Mouse (Mus musculus): Measurements from ENCODE around the gene Wdr83os. TPM values are rescaled to one million over a fixed set of nuclear protein-coding genes. Genes with fewer than 3 reads are reported as not detected.
A peak's percentile ranks its signal among the peaks of the same experiment; 100 is the strongest.

The Wdr83os gene
- polyA plus RNA-seq, 1 experiment from 2014 or later, result 146 TPM

DNA sequence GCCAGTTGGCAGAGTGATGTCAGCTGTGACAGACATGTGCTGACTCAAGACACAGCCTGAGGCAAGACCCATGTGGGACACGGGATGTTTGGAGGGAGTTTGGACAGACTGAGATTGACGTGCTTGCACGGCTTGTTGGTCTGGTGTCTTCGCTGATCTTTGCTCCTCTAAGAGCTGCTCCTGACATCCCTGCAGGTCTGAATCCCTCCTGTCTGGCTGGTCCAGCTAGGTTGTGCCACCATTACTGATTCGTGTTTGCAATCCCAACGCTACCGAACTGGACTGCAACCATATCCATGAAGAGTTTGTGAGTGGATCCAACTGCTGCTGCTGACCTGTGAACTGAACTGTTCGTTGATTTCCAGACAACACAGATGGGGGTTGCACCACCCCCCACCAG lies 43.2 kb downstream of the Wdr83os start:
- WGBS, result 90% methylated on average over 8 of the region's 8 CpGs
- Histone ChIP-seq H3K9ac (ENCODE audit: low read depth, low read length) (no peak overlapping the region), H3K27me3 (replicated peaks; ENCODE audit: control insufficient read depth, insufficient read depth, low read length) (no peaks in the 10 kb centered on the region), H3K4me1 (ENCODE audit: control insufficient read depth, insufficient read depth, low read length) (0 out of 2 replicates have a peak, but pooled peaks cover 1% of the 10 kb centered on the region), H3K4me3 (ENCODE audit: low read length) (no peak overlapping the region), H3K4me2 (ENCODE audit: low read depth, low read length) (no peak overlapping the region), H3K9me3 (ENCODE audit: control insufficient read depth, low read length) (no peaks in the 10 kb centered on the region), H3K36me3 (ENCODE audit: control insufficient read depth, insufficient read depth, low read length) (no peaks in the 10 kb centered on the region), H3K27ac (ENCODE audit: low read length) (no peak overlapping the region)
- ATAC-seq, result no peak

Small RNA genes lying within 50 kb of the gene (microRNA-seq; reads per million reads assigned to microRNA genes)
- gene Gm23388 (2.5 reads per million, percentile 5 among the genes with 10 or more reads in this experiment), gene Mir7070 (1.6 reads per million)

Other genes with a start within 250 kb of the Wdr83os start
- 61.8 and 63.4 TPM in 2 replicates for gene Gadd45gip1, start 249.2 kb upstream of the Wdr83os start, polyA plus RNA-seq (2015; fragmentation: Nextera tagmentation; extraction: Ambion mirVana)
- gene Rad23a, start 240.1 kb upstream of the Wdr83os start, polyA plus RNA-seq (2015; fragmentation: Nextera tagmentation; extraction: Ambion mirVana), result 109 and 115 TPM in 2 replicates
- gene Calr, start 233.8 kb upstream of the Wdr83os start, polyA plus RNA-seq (2015; fragmentation: Nextera tagmentation; extraction: Ambion mirVana), result 1,204 and 1,241 TPM in 2 replicates
- 86.0 and 91.7 TPM in 2 replicates for gene Farsa, start 223.8 kb upstream of the Wdr83os start, polyA plus RNA-seq (2015; fragmentation: Nextera tagmentation; extraction: Ambion mirVana)
- gene Syce2, start 208.6 kb upstream of the Wdr83os start, polyA plus RNA-seq (2015; fragmentation: Nextera tagmentation; extraction: Ambion mirVana), result 39.5 and 45.4 TPM in 2 replicates
- gene Gcdh, start 186.8 kb upstream of the Wdr83os start, polyA plus RNA-seq (2015; fragmentation: Nextera tagmentation; extraction: Ambion mirVana), result 53.3 and 53.8 TPM in 2 replicates
- gene Klf1, start 178.8 kb upstream of the Wdr83os start, polyA plus RNA-seq (2015; fragmentation: Nextera tagmentation; extraction: Ambion mirVana), result 4.9 and 10.3 TPM in 2 replicates
- 7.3 and 10.2 TPM in 2 replicates for gene Dnase2a, start 172.2 kb upstream of the Wdr83os start, polyA plus RNA-seq (2015; fragmentation: Nextera tagmentation; extraction: Ambion mirVana)
- 1.2 and 1.6 TPM in 2 replicates for gene Mast1, start 143.4 kb upstream of the Wdr83os start, polyA plus RNA-seq (2015; fragmentation: Nextera tagmentation; extraction: Ambion mirVana)
- 0.18 and 0.24 TPM in 2 replicates for gene Rtbdn, start 133.7 kb upstream of the Wdr83os start, polyA plus RNA-seq (2015; fragmentation: Nextera tagmentation; extraction: Ambion mirVana)
- not detected in 2 replicates for gene Gm49661, start 111.3 kb upstream of the Wdr83os start, polyA plus RNA-seq (2015; fragmentation: Nextera tagmentation; extraction: Ambion mirVana)
- 533 and 590 TPM in 2 replicates for gene Prdx2, start 111.2 kb upstream of the Wdr83os start, polyA plus RNA-seq (2015; fragmentation: Nextera tagmentation; extraction: Ambion mirVana)
- gene Rnaseh2a, start 111.0 kb upstream of the Wdr83os start, polyA plus RNA-seq (2015; fragmentation: Nextera tagmentation; extraction: Ambion mirVana), result 102 and 120 TPM in 2 replicates
- gene Junb, start 102.0 kb upstream of the Wdr83os start, polyA plus RNA-seq (2015; fragmentation: Nextera tagmentation; extraction: Ambion mirVana), result 18.2 and 25.5 TPM in 2 replicates
- gene Hook2, start 90.1 kb upstream of the Wdr83os start, polyA plus RNA-seq (2015; fragmentation: Nextera tagmentation; extraction: Ambion mirVana), result 96.9 and 108 TPM in 2 replicates
- gene Best2, start 66.2 kb upstream of the Wdr83os start, polyA plus RNA-seq (2015; fragmentation: Nextera tagmentation; extraction: Ambion mirVana), result 0.09 and 0.28 TPM in 2 replicates
- 139 and 144 TPM in 2 replicates for gene Asna1, start 55.5 kb upstream of the Wdr83os start, polyA plus RNA-seq (2015; fragmentation: Nextera tagmentation; extraction: Ambion mirVana)
- 79.0 and 81.4 TPM in 2 replicates for gene Trir, start 53.9 kb upstream of the Wdr83os start, polyA plus RNA-seq (2015; fragmentation: Nextera tagmentation; extraction: Ambion mirVana)
- 21.6 and 22.0 TPM in 2 replicates for gene Tnpo2, start 43.8 kb upstream of the Wdr83os start, polyA plus RNA-seq (2015; fragmentation: Nextera tagmentation; extraction: Ambion mirVana)
- gene Fbxw9, start 20.7 kb upstream of the Wdr83os start, polyA plus RNA-seq (2015; fragmentation: Nextera tagmentation; extraction: Ambion mirVana), result 28.2 and 30.7 TPM in 2 replicates
- not detected in 2 replicates for gene Gm5741, start 12.8 kb upstream of the Wdr83os start, polyA plus RNA-seq (2015; fragmentation: Nextera tagmentation; extraction: Ambion mirVana)
- gene Dhps, start 9.0 kb upstream of the Wdr83os start, polyA plus RNA-seq (2015; fragmentation: Nextera tagmentation; extraction: Ambion mirVana), result 56.0 and 57.4 TPM in 2 replicates
- gene Wdr83, start 566 bp downstream of the Wdr83os start, polyA plus RNA-seq (2015; fragmentation: Nextera tagmentation; extraction: Ambion mirVana), result 39.7 and 43.8 TPM in 2 replicates
- gene Man2b1, start 2.5 kb downstream of the Wdr83os start, polyA plus RNA-seq (2015; fragmentation: Nextera tagmentation; extraction: Ambion mirVana), result 72.4 and 85.5 TPM in 2 replicates
- gene Zfp791, start 42.4 kb downstream of the Wdr83os start, polyA plus RNA-seq (2015; fragmentation: Nextera tagmentation; extraction: Ambion mirVana), result 2.5 and 2.7 TPM in 2 replicates
- gene Cks1brt, start 71.2 kb downstream of the Wdr83os start, polyA plus RNA-seq (2015; fragmentation: Nextera tagmentation; extraction: Ambion mirVana), result not detected in 2 replicates
- gene Olfr371, start 145.2 kb downstream of the Wdr83os start, polyA plus RNA-seq (2015; fragmentation: Nextera tagmentation; extraction: Ambion mirVana), result not detected in 2 replicates
- 70.5 and 84.6 TPM in 2 replicates for gene Orc6, start 218.9 kb downstream of the Wdr83os start, polyA plus RNA-seq (2015; fragmentation: Nextera tagmentation; extraction: Ambion mirVana)
- gene Vps35, start 219.1 kb downstream of the Wdr83os start, polyA plus RNA-seq (2015; fragmentation: Nextera tagmentation; extraction: Ambion mirVana), result 196 and 202 TPM in 2 replicates